Mouse (Mus musculus) gastrocnemius, postnatal 36 days (tissue): ENCODE measurements around the gene Cldn20. TPM values are rescaled to one million over a fixed set of nuclear protein-coding genes. Genes with fewer than 3 reads are reported as not detected.

Source experiments
- DNase-seq, 2 experiments: peaks; one replicate each; pipeline ENCODE4 v3.0.0; 2022
- intact Hi-C: fragments of 180-260 bp; cut with DNase I; formaldehyde crosslinking; loops from one replicate; pipeline ENCODE4 v1.15.1; 2025
- total RNA-seq, 2 experiments: library from RNA; stranded (reverse); gene quantifications; 2 replicates each; pipeline ENCODE4 v1.2.3; 2021

The Cldn20 gene
- total RNA-seq, 2 experiments from 2014 or later, result not detected

GRCm38 (mm10) chr17:3520344-3520743 is 12.0 kb upstream of the Cldn20 start:
- DNase-seq, result no peak
- intact Hi-C loops, result no loop called here

GRCm38 (mm10) chr17:3527841-3528471 is 4.4 kb upstream of the Cldn20 start:
- intact Hi-C loops, result no loop called here
- no peak for DNase-seq

GRCm38 (mm10) chr17:3529523-3529922 is 2.8 kb upstream of the Cldn20 start:
- no peak for DNase-seq
- intact Hi-C loops, result no loop called here

GRCm38 (mm10) chr17:3530549-3530948 is 1.8 kb upstream of the Cldn20 start:
- intact Hi-C loops, result no loop called here
- no peak for DNase-seq

GRCm38 (mm10) chr17:3531641-3532040 is 713 bp upstream of the Cldn20 start:
- DNase-seq, result no peak
- intact Hi-C loops, result no loop called here

GRCm38 (mm10) chr17:3533425-3533824 is 1.1 kb downstream of the Cldn20 start:
- intact Hi-C loops, result no loop called here
- DNase-seq, result no peak

GRCm38 (mm10) chr17:3540304-3540703 is 8.0 kb downstream of the Cldn20 start:
- intact Hi-C loops, result no loop called here
- DNase-seq, result no peak

- intact Hi-C loops, result no loop called here
- no peak for DNase-seq
Measured at GRCm38 (mm10) chr17:3541033-3541432, 8.7 kb downstream of the Cldn20 start.

GRCm38 (mm10) chr17:3547725-3548124 is 15.4 kb downstream of the Cldn20 start:
- DNase-seq, result no peak
- intact Hi-C loops, result no loop called here

- intact Hi-C loops, result no loop called here
- no peak for DNase-seq
Measured at GRCm38 (mm10) chr17:3556251-3556650, 23.9 kb downstream of the Cldn20 start.

GRCm38 (mm10) chr17:3557331-3558311 is 25.3 kb downstream of the Cldn20 start, which contains the start of gene Tfb1m:
Tfb1m (minus strand) TSS chr17:3557781.
- DNase-seq, result peak; percentile 96 to 97
- intact Hi-C loops, result no loop called here

- DNase-seq, result no peak
- intact Hi-C loops, result no loop called here
Measured at GRCm38 (mm10) chr17:3558356-3558870, 26.1 kb downstream of the Cldn20 start.

- intact Hi-C loops, result no loop called here
- no peak for DNase-seq
Measured at GRCm38 (mm10) chr17:3560534-3560933, 28.2 kb downstream of the Cldn20 start.

GRCm38 (mm10) chr17:3562405-3562804 is 30.1 kb downstream of the Cldn20 start:
- DNase-seq, result no peak
- intact Hi-C loops, result no loop called here

- peak; percentile 47 to 51 for DNase-seq
- intact Hi-C loops, result loop anchor here (5.0 kb wide), 1 partner anchor 221 kb away; no protein-coding TSS in a partner anchor
Measured at GRCm38 (mm10) chr17:3570876-3571275, 38.5 kb downstream of the Cldn20 start.

Other genes starting within 250 kb of the Cldn20 start
- gene Tiam2, start 206.0 kb upstream of the Cldn20 start, total RNA-seq, result 1 to 10 TPM; 3.0 TPM
- gene Tfb1m, start 25.2 kb downstream of the Cldn20 start, total RNA-seq, result 1 to 10 TPM; 6.6 to 9.0 TPM
- not detected for gene Nox3, start 163.7 kb downstream of the Cldn20 start, total RNA-seq